9 mouse cellular contexts compared by ENCODE assay signal in the genomic region with DNA sequence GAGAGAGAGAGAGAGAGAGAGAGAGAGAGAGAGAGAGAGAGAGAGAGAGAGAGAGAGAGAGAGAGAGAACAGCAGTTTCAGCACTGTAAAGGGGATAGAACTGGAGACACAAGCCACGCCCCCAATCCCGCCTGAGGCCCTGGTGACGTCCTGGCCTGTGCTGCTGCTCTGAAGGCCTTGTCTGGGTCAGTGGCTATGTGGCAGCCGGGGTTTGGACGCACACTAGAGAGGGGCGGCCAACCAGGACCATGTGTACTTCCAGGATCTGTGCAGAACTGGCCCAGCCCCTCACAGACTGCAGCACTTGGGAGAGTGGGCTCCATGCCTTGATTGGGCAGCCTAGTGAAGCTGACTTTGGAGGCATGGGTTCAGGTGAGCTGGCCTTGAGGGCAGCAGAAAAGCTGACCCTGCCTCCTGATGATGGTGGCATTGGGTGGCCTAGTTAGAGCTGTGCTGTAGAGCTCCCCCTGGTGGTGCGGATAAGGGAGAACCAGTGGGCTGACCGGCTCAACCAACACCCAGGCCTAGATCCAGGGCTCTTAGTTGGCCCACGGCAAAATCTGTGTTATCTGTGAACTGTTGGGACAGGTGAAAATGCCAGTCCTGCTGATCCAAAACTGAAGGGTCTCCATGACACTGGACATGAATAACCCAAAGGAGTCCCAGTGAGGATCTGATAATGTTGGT.
DNase-seq lines count a peak whose midpoint lies in the region; ATAC-seq and TF ChIP-seq lines count a peak whose summit lies in the region.
"Had no signal": no experiment of that assay in that cellular context is flagged by ENCODE, and none has a peak within 500 bp of the region (broad histone marks: within the 10 kb centered on the region; RNA-seq: fewer than 3 reads in every experiment).

No protein-coding gene starts in this region.

- ATAC-seq in hematopoietic stem cell, adult 5-6 weeks (replicated peaks in 1 of 2; ENCODE audit: insufficient read depth in 1 of 2, low FRiP score in 2 of 2, low TSS enrichment in 1 of 2, low read depth in 1 of 2, poor library complexity in 2 of 2, severe bottlenecking in 2 of 2) = peak; percentile 41 to 72; a peak in 3 of 4 replicates
- peak; percentile 59 for ATAC-seq in liver, embryonic 14.5 days (ENCODE audit: insufficient read depth)
- ATAC-seq in neural tube, embryonic 14.5 days (ENCODE audit: low read depth) = peak; percentile 58; the same call in 1 of the 2 replicates

- no peaks in the 10 kb centered on the region for H3K36me3 ChIP-seq in liver, embryonic 14.5 days (replicated peaks; ENCODE audit: control insufficient read depth, insufficient read depth, low read depth)
- no peaks in the 10 kb centered on the region for H3K36me3 ChIP-seq in neural tube, embryonic 14.5 days (ENCODE audit: control insufficient read depth, insufficient read depth, low read length)

- no peak overlapping the region for H3K27ac ChIP-seq in liver, embryonic 14.5 days
- no peak overlapping the region for H3K27ac ChIP-seq in neural tube, embryonic 14.5 days (ENCODE audit: low read depth, low read length)
- H3K27ac ChIP-seq: heart, embryonic 13.5 days had no signal

- peak; percentile 40 for DNase-seq in left cerebral cortex, postnatal 4 days
- DNase-seq in left cerebral cortex, adult 9 months (ENCODE audit: low spot score in 2 of 2) = no peak
- DNase-seq in MN1 (ENCODE audit: low spot score) = peak; percentile 18
- DNase-seq in embryo, embryonic 10 days (ENCODE audit: low spot score) = peak; percentile 56
- peak in 2 of 3 experiments; percentile 45 to 47 for DNase-seq in liver, embryonic 14.5 days (ENCODE audit: low read depth in 3 of 3, low spot score in 3 of 3)
- DNase-seq in left cerebral cortex, postnatal 25 days (ENCODE audit: low spot score in 2 of 2) = no peak

- no peaks in the 10 kb centered on the region for H3K27me3 ChIP-seq in liver, embryonic 14.5 days (ENCODE audit: control insufficient read depth, insufficient read depth, low read length)
- H3K27me3 ChIP-seq in neural tube, embryonic 14.5 days (ENCODE audit: control insufficient read depth, insufficient read depth, low read length) = no peaks in the 10 kb centered on the region
- H3K27me3 ChIP-seq: heart, embryonic 13.5 days had no signal

- H3K9me3 ChIP-seq in liver, embryonic 14.5 days (ENCODE audit: control insufficient read depth, low read length) = no peaks in the 10 kb centered on the region
- H3K9me3 ChIP-seq in neural tube, embryonic 14.5 days (ENCODE audit: control insufficient read depth, low read length) = no peaks in the 10 kb centered on the region
- H3K9me3 ChIP-seq: heart, embryonic 13.5 days had no signal

- no peak for TF ChIP-seq EP300 in liver, embryonic 14.5 days (IDR thresholded peaks at IDR 0.05; ENCODE audit: low read depth)

- intact Hi-C loops in left cerebral cortex, postnatal 4 days (cut with DNase I) = no loop called here
- intact Hi-C loops in left cerebral cortex, postnatal 25 days (cut with DNase I) = no loop called here

- 49% methylated on average over 9 of the region's 9 CpGs for WGBS in liver, embryonic 14.5 days (ENCODE audit: insufficient replicate concordance)
- 64% methylated on average over 9 of the region's 9 CpGs for whole genome bisulfite sequencing in neural tube, embryonic 14.5 days

- no peak overlapping the region for H3K4me3 ChIP-seq in liver, embryonic 14.5 days (ENCODE audit: insufficient read depth in 1 of 2, low read depth in 2 of 2, low read length in 2 of 2)
- H3K4me3 ChIP-seq in neural tube, embryonic 14.5 days (ENCODE audit: low read depth, low read length) = no peak overlapping the region
- H3K4me3 ChIP-seq: heart, embryonic 13.5 days had no signal

- no peaks in the 10 kb centered on the region for H3K4me1 ChIP-seq in liver, embryonic 14.5 days (replicated peaks; ENCODE audit: control insufficient read depth in 2 of 2, insufficient read depth in 2 of 2, low read length in 1 of 2)
- H3K4me1 ChIP-seq in neural tube, embryonic 14.5 days (ENCODE audit: control insufficient read depth, insufficient read depth, low read length) = no peaks in the 10 kb centered on the region

- TF ChIP-seq CTCF in liver, embryonic 14.5 days (IDR thresholded peaks at IDR 0.05; ENCODE audit: low read depth) = peak; percentile 92

- no peak overlapping the region for H3K9ac ChIP-seq in liver, embryonic 14.5 days (replicated peaks)
- H3K9ac ChIP-seq in neural tube, embryonic 14.5 days (replicated peaks; ENCODE audit: low read depth, low read length) = no peak overlapping the region
- H3K9ac ChIP-seq: heart, embryonic 13.5 days had no signal

- no peak overlapping the region for H3K4me2 ChIP-seq in liver, embryonic 14.5 days (ENCODE audit: low read depth)
- H3K4me2 ChIP-seq in neural tube, embryonic 14.5 days (ENCODE audit: low read depth, low read length) = no peak overlapping the region
- H3K4me2 ChIP-seq: heart, embryonic 13.5 days had no signal

Comparison
In these comparisons a context has a peak if more than half of its experiments do, and no peak if none do; other contexts are left out.
1. DNase-seq: peak in left cerebral cortex, postnatal 4 days (single experiment), MN1 (single experiment), embryo, embryonic 10 days (single experiment) and liver, embryonic 14.5 days (2 of 3); none in left cerebral cortex, adult 9 months (0 of 2) and left cerebral cortex, postnatal 25 days (0 of 2).
2. Peak in every context shown above with its lines, with median percentiles within 50 percentile points of each other: ATAC-seq.